Mouse (Mus musculus): ENCODE measurements at regions not wholly inside any gene's neighbourhood (a gene's known extent, or its start where the extent isn't known, plus 50 kb on each side); places are given as distances from the start of the nearest gene placed in this dataset.

DNA sequence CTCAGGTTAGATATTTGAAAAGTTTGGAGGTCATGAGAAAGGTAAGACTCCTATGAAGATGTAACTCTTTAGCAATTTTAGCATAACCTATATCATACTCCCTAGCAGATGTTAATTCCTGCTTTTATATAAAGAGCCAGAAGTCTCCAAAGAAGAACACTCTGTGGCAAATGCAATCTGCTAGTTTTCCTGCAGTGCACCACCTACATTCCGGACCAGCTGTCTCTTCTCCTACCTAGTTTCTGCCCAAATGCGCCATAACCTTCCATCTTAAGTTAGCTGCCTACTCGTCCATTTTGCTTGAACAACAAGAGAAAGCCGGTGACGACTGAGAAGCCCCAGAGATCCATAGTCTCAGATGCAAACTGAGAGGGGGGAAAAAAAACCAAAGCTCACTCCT, 124.5 kb upstream of the Hmga2 start:
- TF ChIP-seq TAL1 (IDR thresholded peaks at IDR 0.05; ENCODE audit: low read length) (no peak), GATA1 (IDR thresholded peaks at IDR 0.05; ENCODE audit: low read length) (no peak)
